Mouse (Mus musculus) spleen, adult 2 months (tissue): Measurements from ENCODE around the gene Hoxd8.

Experiments
- CTCF ChIP-seq: fragments of 200-500 bp; IDR thresholded peaks from 2 replicates; pipeline ENCODE4 v1.5.1; 2011; ENCODE audit warnings: mild to moderate bottlenecking, inconsistent platforms; ENCODE audit not compliant: insufficient read depth, insufficient read length, insufficient replicate concordance; ENCODE audit errors: extremely low read depth
- POLR2A ChIP-seq: fragments of 200-500 bp; IDR thresholded peaks from 2 replicates; pipeline ENCODE4 v1.6.1; 2011; ENCODE audit warnings: low read depth, low read length, inconsistent platforms

GRCm38 (mm10) chr2:74714156-74714789 lies 9.9 kb downstream of the Hoxd8 start:
- no peak for TF ChIP-seq POLR2A
- no peak for TF ChIP-seq CTCF
